Mouse (Mus musculus): ENCODE measurements around the gene Fignl1.
A peak's percentile ranks its signal among the peaks of the same experiment; 100 is the strongest.

- TF ChIP-seq POLR2A (IDR thresholded peaks at IDR 0.05; ENCODE audit: borderline replicate concordance, control insufficient read depth, low read depth, low read length) (no peak), CTCF (IDR thresholded peaks at IDR 0.05; ENCODE audit: control insufficient read depth, insufficient read depth, low read length) (peak; percentile 32; the same call in 1 of the 2 replicates)
Observed at GRCm38 (mm10) chr11:11776822-11777174, 32.0 kb downstream of the Fignl1 start.
